Comparison of ENCODE assay signal across 8 mouse cellular contexts in genomic region chr11:9118050-9118420, GRCm38 (mm10). TPM values are rescaled to one million over a fixed set of nuclear protein-coding genes. Genes with fewer than 3 reads are reported as not detected.
DNase-seq lines count a peak whose midpoint lies in the region; ATAC-seq and TF ChIP-seq lines count a peak whose summit lies in the region.

Gene Upp1 (plus strand): TSS chr11:9118103.

- peaks cover 15 to 19% of the 10 kb centered on the region in 2 experiments for H3K4me1 ChIP-seq in heart, embryonic 14.5 days (ENCODE audit: control insufficient read depth in 2 of 2, insufficient read depth in 2 of 2, low read length in 2 of 2)
- peaks cover 40% of the 10 kb centered on the region for H3K4me1 ChIP-seq in embryonic facial prominence, embryonic 10.5 days
- H3K4me1 ChIP-seq in hindbrain, embryonic 16.5 days (ENCODE audit: control insufficient read depth, insufficient read depth, low read depth, low read length): peaks cover 21% of the 10 kb centered on the region
- H3K4me1 ChIP-seq in midbrain, postnatal 0 days (ENCODE audit: insufficient read depth, low read length): peaks cover 6% of the 10 kb centered on the region

- peak within 1 kb of the TSS; percentile 92 for H3K4me2 ChIP-seq in heart, embryonic 14.5 days (ENCODE audit: low read length)
- peak within 1 kb of the TSS; percentile 90 for H3K4me2 ChIP-seq in hindbrain, embryonic 16.5 days (ENCODE audit: low read length)
- H3K4me2 ChIP-seq in midbrain, postnatal 0 days (ENCODE audit: low read depth, low read length, poor library complexity, severe bottlenecking): peak within 1 kb of the TSS; percentile 88

- no peaks in the 10 kb centered on the region for H3K36me3 ChIP-seq in heart, embryonic 14.5 days (ENCODE audit: control insufficient read depth, insufficient read depth, low read length)
- H3K36me3 ChIP-seq in embryonic facial prominence, embryonic 10.5 days (replicated peaks): no peaks in the 10 kb centered on the region
- no peaks in the 10 kb centered on the region for H3K36me3 ChIP-seq in hindbrain, embryonic 16.5 days (ENCODE audit: control insufficient read depth, insufficient read depth, low read length)
- no peaks in the 10 kb centered on the region; the same call in 1 of the 2 replicates for H3K36me3 ChIP-seq in midbrain, postnatal 0 days (ENCODE audit: insufficient read depth, low read length)

- peak within 1 kb of the TSS; percentile 83 to 87 for H3K27ac ChIP-seq in heart, embryonic 14.5 days (replicated peaks in 1 of 2; ENCODE audit: control insufficient read depth in 1 of 2, insufficient read depth in 1 of 2, low read depth in 2 of 2, low read length in 2 of 2)
- no peak within 1 kb of the TSS; the same call in 1 of the 2 replicates for H3K27ac ChIP-seq in embryonic facial prominence, embryonic 10.5 days (replicated peaks)
- no peak within 1 kb of the TSS for H3K27ac ChIP-seq in hindbrain, embryonic 16.5 days (ENCODE audit: low read depth, low read length)
- no peak within 1 kb of the TSS for H3K27ac ChIP-seq in midbrain, postnatal 0 days (ENCODE audit: low read depth, low read length)

- peak within 1 kb of the TSS; percentile 74 for H3K9ac ChIP-seq in heart, embryonic 14.5 days (ENCODE audit: low read length)
- peak within 1 kb of the TSS; percentile 35 for H3K9ac ChIP-seq in hindbrain, embryonic 16.5 days (ENCODE audit: low read depth, low read length)
- 0 out of 2 replicates have a peak within 1 kb of the TSS, but pooled peaks have one; percentile 34 for H3K9ac ChIP-seq in midbrain, postnatal 0 days (replicated peaks; ENCODE audit: low read length, poor library complexity, severe bottlenecking)

- 0% methylated on average over 7 of the region's 7 CpGs for WGBS in heart, embryonic 14.5 days
- WGBS in embryonic facial prominence, embryonic 10.5 days: under 1% methylated on average over 7 of the region's 7 CpGs
- WGBS in hindbrain, embryonic 16.5 days: 2% methylated on average over 7 of the region's 7 CpGs
- 2% methylated on average over 7 of the region's 7 CpGs for WGBS in midbrain, postnatal 0 days

- ATAC-seq in heart, embryonic 14.5 days (ENCODE audit: insufficient number of reproducible peaks, insufficient read depth, low FRiP score, low read depth): peak; percentile 4; the same call in 1 of the 2 replicates
- ATAC-seq in hindbrain, embryonic 16.5 days: no peak; the same call in 1 of the 2 replicates
- 0 out of 2 replicates have a peak, but pooled peaks have one; percentile 14 for ATAC-seq in midbrain, postnatal 0 days (ENCODE audit: low FRiP score)

- H3K4me3 ChIP-seq in heart, embryonic 14.5 days (ENCODE audit: control insufficient read depth in 1 of 2, insufficient read depth in 1 of 2, low read depth in 1 of 2, low read length in 2 of 2): peak within 1 kb of the TSS; percentile 51 to 68
- peak within 1 kb of the TSS; percentile 55 for H3K4me3 ChIP-seq in embryonic facial prominence, embryonic 10.5 days
- H3K4me3 ChIP-seq in hindbrain, embryonic 16.5 days (ENCODE audit: low read length): peak within 1 kb of the TSS; percentile 43
- H3K4me3 ChIP-seq in midbrain, postnatal 0 days (ENCODE audit: low read depth, low read length): peak within 1 kb of the TSS; percentile 41

- H3K27me3 ChIP-seq in heart, embryonic 14.5 days (ENCODE audit: control insufficient read depth, insufficient read depth, low read length): peaks cover 2% of the 10 kb centered on the region; the same call in 1 of the 2 replicates
- H3K27me3 ChIP-seq in embryonic facial prominence, embryonic 10.5 days (replicated peaks; ENCODE audit: low read depth, poor library complexity, severe bottlenecking): peaks cover 72% of the 10 kb centered on the region
- H3K27me3 ChIP-seq in hindbrain, embryonic 16.5 days (replicated peaks; ENCODE audit: control insufficient read depth, insufficient read depth, low read length): peaks cover 14% of the 10 kb centered on the region
- H3K27me3 ChIP-seq in midbrain, postnatal 0 days (ENCODE audit: insufficient read depth, low read length): peaks cover 25% of the 10 kb centered on the region

- H3K9me3 ChIP-seq in heart, embryonic 14.5 days (ENCODE audit: control insufficient read depth, low read length): no peaks in the 10 kb centered on the region
- H3K9me3 ChIP-seq in embryonic facial prominence, embryonic 10.5 days: no peaks in the 10 kb centered on the region
- no peaks in the 10 kb centered on the region for H3K9me3 ChIP-seq in hindbrain, embryonic 16.5 days (ENCODE audit: control insufficient read depth, low read length)
- H3K9me3 ChIP-seq in midbrain, postnatal 0 days (ENCODE audit: low read length): no peaks in the 10 kb centered on the region

- TF ChIP-seq CTCF in midbrain, postnatal 0 days (IDR thresholded peaks at IDR 0.05): no peak

- DNase-seq in heart, postnatal 14 days: no peak
- no peak for DNase-seq in embryonic facial prominence, embryonic 10.5 days (ENCODE audit: low spot score)
- no peak for DNase-seq in midbrain, postnatal 0 days (ENCODE audit: low spot score)
- no peak for DNase-seq in adrenal gland, postnatal 10 days
- no peak for DNase-seq in right cerebral cortex, postnatal 25 days
- no peak for DNase-seq in spleen, postnatal 4 days (ENCODE audit: low spot score in 2 of 2)

- intact Hi-C loops in heart, postnatal 14 days (cut with DNase I): loop anchor here (5.0 kb wide), 2 partner anchors 66 to 106 kb away; partner anchors contain the start of gene Hus1

RNA-seq across cellular contexts. Expression of gene Upp1, which starts in this region (rescaled TPM):
- polyA plus RNA-seq in heart, embryonic 14.5 days (2014; fragmentation: Nextera tagmentation; extraction: Ambion mirVana): 41.7 and 44.4 TPM in 2 replicates
- total RNA-seq in heart, postnatal 14 days (2021): 10 to 100 TPM in 1 of 2 experiments, 1 to 10 TPM in 1; 8.3 to 11.2 TPM
- polyA plus RNA-seq in embryonic facial prominence, embryonic 10.5 days (2016; fragmentation: Nextera tagmentation; extraction: Ambion mirVana): 3.7 and 8.6 TPM in 2 replicates
- polyA plus RNA-seq in hindbrain, embryonic 16.5 days (2015; fragmentation: Nextera tagmentation; extraction: Ambion mirVana): 4.4 and 6.3 TPM in 2 replicates
- 3.9 and 5.9 TPM in 2 replicates for total RNA-seq in midbrain, postnatal 0 days (2014; rRNA removed)
- polyA plus RNA-seq in midbrain, postnatal 0 days (2015; fragmentation: Nextera tagmentation; extraction: Ambion mirVana): 2.5 and 3.6 TPM in 2 replicates
- 1 to 10 TPM; 4.5 to 4.9 TPM for total RNA-seq in adrenal gland, postnatal 10 days (2021)

Comparison
In these comparisons a context has a peak if more than half of its experiments do, and no peak if none do; other contexts are left out.
1. H3K27ac ChIP-seq: peak in heart, embryonic 14.5 days (2 of 2); none in embryonic facial prominence, embryonic 10.5 days (single experiment), hindbrain, embryonic 16.5 days (single experiment) and midbrain, postnatal 0 days (single experiment).
2. Peak in every context shown above with its lines, with median percentiles within 50 percentile points of each other: H3K4me2 ChIP-seq, H3K4me3 ChIP-seq and H3K9ac ChIP-seq.